Mouse (Mus musculus): Measurements from ENCODE around the gene Pitpnm2. TPM values are rescaled to one million over a fixed set of nuclear protein-coding genes. Genes with fewer than 3 reads are reported as not detected.
"Not testable (repeated sequence)": the region's sequence is repeated elsewhere in the genome, so short reads cannot be mapped to it uniquely, and the experiment has no call there.

Gene Pitpnm2
- polyA plus RNA-seq (2015; fragmentation: Nextera tagmentation; extraction: Ambion mirVana), result 6.9 and 7.3 TPM in 2 replicates

- Histone ChIP-seq H3K27ac (ENCODE audit: low read length) (peak within 1 kb of the TSS; percentile 94), H3K36me3 (ENCODE audit: control insufficient read depth, insufficient read depth) (peaks cover 13% of the 10 kb centered on the region), H3K9me3 (replicated peaks; ENCODE audit: control insufficient read depth, low read length) (no peaks in the 10 kb centered on the region), H3K9ac (ENCODE audit: low read length) (peak within 1 kb of the TSS; percentile 96), H3K4me2 (ENCODE audit: low read depth, low read length) (peak within 1 kb of the TSS; percentile 70), H3K27me3 (ENCODE audit: control insufficient read depth, insufficient read depth, low read length) (no peaks in the 10 kb centered on the region), H3K4me3 (ENCODE audit: low read length) (peak within 1 kb of the TSS; percentile 78), H3K4me1 (ENCODE audit: control insufficient read depth, insufficient read depth, low read length) (peaks cover 23% of the 10 kb centered on the region)
- WGBS, result 1% methylated on average over 89 of the region's 90 CpGs
- peak; percentile 76 for ATAC-seq (replicated peaks; ENCODE audit: extremely low read depth, insufficient read depth, low FRiP score)
These were observed at the start of gene Pitpnm2 for GRCm38 (mm10) chr5:124249614-124250591. TSS of gene Pitpnm2 (minus strand) at chr5:124249760.

DNA sequence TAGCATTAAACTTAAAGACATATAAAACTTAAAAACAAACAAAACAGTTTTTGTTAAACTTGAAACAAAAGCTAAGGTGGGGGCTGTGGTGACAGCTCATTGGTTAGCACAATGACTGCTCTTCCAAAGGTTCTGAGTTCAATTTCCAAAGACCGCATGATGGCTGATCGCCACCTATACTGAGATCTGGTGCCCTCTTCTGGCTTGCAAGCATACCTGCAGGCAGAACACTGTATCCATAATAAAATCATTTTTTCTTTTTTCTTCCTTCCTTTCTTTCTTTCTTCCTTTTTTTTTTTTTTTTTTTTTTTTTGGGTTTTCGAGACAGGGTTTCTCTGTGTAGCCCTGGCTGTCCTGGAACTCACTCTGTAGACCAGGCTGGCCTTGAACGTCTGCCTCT lies 49.7 kb upstream of the Pitpnm2 start:
- H3K27ac ChIP-seq (ENCODE audit: low read length); H3K27me3 ChIP-seq (ENCODE audit: control insufficient read depth, insufficient read depth, low read length); H3K4me3 ChIP-seq (ENCODE audit: low read length); H3K9ac ChIP-seq (ENCODE audit: low read length); ATAC-seq (replicated peaks; ENCODE audit: extremely low read depth, insufficient read depth, low FRiP score); H3K9me3 ChIP-seq (replicated peaks; ENCODE audit: control insufficient read depth, low read length); H3K4me1 ChIP-seq (ENCODE audit: control insufficient read depth, insufficient read depth, low read length); H3K4me2 ChIP-seq (ENCODE audit: low read depth, low read length): not testable (repeated sequence)
- peaks cover 17% of the 10 kb centered on the region for H3K36me3 ChIP-seq (ENCODE audit: control insufficient read depth, insufficient read depth)
- 63% methylated on average over 3 of the region's 4 CpGs for WGBS

DNA sequence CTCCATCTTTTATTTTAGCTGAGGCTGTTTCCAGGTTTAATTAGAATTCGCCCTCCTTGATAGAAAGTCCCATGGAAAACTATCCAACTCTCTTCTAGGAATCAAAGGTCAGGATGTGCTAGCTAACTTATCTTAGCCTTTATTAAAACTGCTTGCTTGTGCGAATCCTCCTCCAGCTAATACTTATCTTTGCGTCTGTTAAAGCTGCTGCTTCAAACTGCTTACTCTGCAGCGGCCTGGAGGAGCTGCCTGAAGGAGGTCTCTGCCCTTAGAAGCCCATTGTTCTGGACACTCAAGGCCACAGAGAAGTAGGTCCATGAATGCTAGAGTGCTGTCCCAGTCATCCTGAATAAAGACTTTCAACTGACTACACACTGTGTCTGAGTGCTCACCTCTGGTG lies 46.9 kb upstream of the Pitpnm2 start:
- WGBS, result 91% methylated on average over 4 of the region's 4 CpGs
- peaks cover 25% of the 10 kb centered on the region for H3K36me3 ChIP-seq (ENCODE audit: control insufficient read depth, insufficient read depth)
- peaks cover 3% of the 10 kb centered on the region; the same call in 1 of the 2 replicates for H3K4me1 ChIP-seq (ENCODE audit: control insufficient read depth, insufficient read depth, low read length)

GRCm38 (mm10) chr5:124293967-124294366 lies 44.4 kb upstream of the Pitpnm2 start:
- H3K4me3 ChIP-seq (ENCODE audit: low read length), result no peak overlapping the region
- peaks cover 39% of the 10 kb centered on the region for H3K36me3 ChIP-seq (ENCODE audit: control insufficient read depth, insufficient read depth)
- no peak for ATAC-seq (replicated peaks; ENCODE audit: extremely low read depth, insufficient read depth, low FRiP score)
- no peaks in the 10 kb centered on the region for H3K27me3 ChIP-seq (ENCODE audit: control insufficient read depth, insufficient read depth, low read length)
- H3K9me3 ChIP-seq (replicated peaks; ENCODE audit: control insufficient read depth, low read length), result no peaks in the 10 kb centered on the region
- peak overlapping the region; percentile 25; the same call in 1 of the 2 replicates for H3K27ac ChIP-seq (ENCODE audit: low read length)
- no peak overlapping the region for H3K4me2 ChIP-seq (ENCODE audit: low read depth, low read length)
- 82% methylated on average over 5 of the region's 5 CpGs for WGBS
- H3K9ac ChIP-seq (ENCODE audit: low read length), result no peak overlapping the region
- H3K4me1 ChIP-seq (ENCODE audit: control insufficient read depth, insufficient read depth, low read length), result no peaks in the 10 kb centered on the region

More for the DNA sequence above, 46.9 kb upstream of the Pitpnm2 start:
- no peak overlapping the region for H3K4me2 ChIP-seq (ENCODE audit: low read depth, low read length)
- no peaks in the 10 kb centered on the region for H3K9me3 ChIP-seq (replicated peaks; ENCODE audit: control insufficient read depth, low read length)
- H3K27ac ChIP-seq (ENCODE audit: low read length), result no peak overlapping the region
- ATAC-seq (replicated peaks; ENCODE audit: extremely low read depth, insufficient read depth, low FRiP score), result no peak
- H3K9ac ChIP-seq (ENCODE audit: low read length), result no peak overlapping the region
- H3K4me3 ChIP-seq (ENCODE audit: low read length), result no peak overlapping the region
- no peaks in the 10 kb centered on the region for H3K27me3 ChIP-seq (ENCODE audit: control insufficient read depth, insufficient read depth, low read length)

- Histone ChIP-seq H3K27ac (ENCODE audit: low read length) (no peak overlapping the region), H3K27me3 (ENCODE audit: control insufficient read depth, insufficient read depth, low read length) (no peaks in the 10 kb centered on the region), H3K36me3 (ENCODE audit: control insufficient read depth, insufficient read depth) (peaks cover 47% of the 10 kb centered on the region), H3K4me1 (ENCODE audit: control insufficient read depth, insufficient read depth, low read length) (no peaks in the 10 kb centered on the region), H3K4me3 (ENCODE audit: low read length) (no peak overlapping the region), H3K9ac (ENCODE audit: low read length) (no peak overlapping the region), H3K9me3 (replicated peaks; ENCODE audit: control insufficient read depth, low read length) (peaks cover 6% of the 10 kb centered on the region), H3K4me2 (ENCODE audit: low read depth, low read length) (no peak overlapping the region)
- WGBS, result 75% methylated on average over 4 of the region's 4 CpGs
- ATAC-seq (replicated peaks; ENCODE audit: extremely low read depth, insufficient read depth, low FRiP score), result no peak
These were observed 40.7 kb upstream of the Pitpnm2 start for GRCm38 (mm10) chr5:124290216-124290615.

GRCm38 (mm10) chr5:124287616-124288247 lies 38.2 kb upstream of the Pitpnm2 start:
- Histone ChIP-seq H3K9me3 (replicated peaks; ENCODE audit: control insufficient read depth, low read length) (peaks cover 6% of the 10 kb centered on the region), H3K4me2 (ENCODE audit: low read depth, low read length) (no peak overlapping the region), H3K4me3 (ENCODE audit: low read length) (no peak overlapping the region), H3K36me3 (ENCODE audit: control insufficient read depth, insufficient read depth) (peaks cover 50% of the 10 kb centered on the region), H3K9ac (ENCODE audit: low read length) (no peak overlapping the region), H3K27ac (ENCODE audit: low read length) (no peak overlapping the region), H3K27me3 (ENCODE audit: control insufficient read depth, insufficient read depth, low read length) (no peaks in the 10 kb centered on the region), H3K4me1 (ENCODE audit: control insufficient read depth, insufficient read depth, low read length) (no peaks in the 10 kb centered on the region)
- no peak for ATAC-seq (replicated peaks; ENCODE audit: extremely low read depth, insufficient read depth, low FRiP score)
- WGBS, result 95% methylated on average over 6 of the region's 6 CpGs

DNA sequence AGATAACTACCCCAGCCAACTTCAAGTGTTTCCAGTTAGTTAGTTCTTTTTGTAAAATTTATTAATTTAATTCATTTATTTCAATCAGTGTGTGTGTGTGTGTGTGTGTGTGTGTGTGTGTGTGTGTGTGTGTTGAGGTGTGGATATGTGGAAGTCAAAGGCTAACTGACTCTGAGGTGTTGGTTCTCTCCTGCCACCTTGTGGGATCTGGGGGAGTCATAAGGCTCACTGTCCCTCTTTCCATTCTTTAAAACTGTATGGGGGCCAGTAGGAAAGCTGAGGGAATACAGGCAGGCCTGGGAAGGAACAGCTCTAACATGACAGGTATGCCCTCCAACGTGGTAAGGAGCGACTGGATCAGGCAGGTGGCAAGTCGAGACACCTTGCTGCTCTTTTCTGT lies 34.8 kb upstream of the Pitpnm2 start:
- 61% methylated on average over 3 of the region's 3 CpGs for WGBS
- Histone ChIP-seq H3K4me3 (ENCODE audit: low read length) (no peak overlapping the region), H3K4me2 (ENCODE audit: low read depth, low read length) (no peak overlapping the region), H3K4me1 (ENCODE audit: control insufficient read depth, insufficient read depth, low read length) (no peaks in the 10 kb centered on the region), H3K9ac (ENCODE audit: low read length) (no peak overlapping the region), H3K36me3 (ENCODE audit: control insufficient read depth, insufficient read depth) (peaks cover 34% of the 10 kb centered on the region), H3K9me3 (replicated peaks; ENCODE audit: control insufficient read depth, low read length) (peaks cover 6% of the 10 kb centered on the region), H3K27me3 (ENCODE audit: control insufficient read depth, insufficient read depth, low read length) (no peaks in the 10 kb centered on the region), H3K27ac (ENCODE audit: low read length) (no peak overlapping the region)
- ATAC-seq (replicated peaks; ENCODE audit: extremely low read depth, insufficient read depth, low FRiP score), result no peak

DNA sequence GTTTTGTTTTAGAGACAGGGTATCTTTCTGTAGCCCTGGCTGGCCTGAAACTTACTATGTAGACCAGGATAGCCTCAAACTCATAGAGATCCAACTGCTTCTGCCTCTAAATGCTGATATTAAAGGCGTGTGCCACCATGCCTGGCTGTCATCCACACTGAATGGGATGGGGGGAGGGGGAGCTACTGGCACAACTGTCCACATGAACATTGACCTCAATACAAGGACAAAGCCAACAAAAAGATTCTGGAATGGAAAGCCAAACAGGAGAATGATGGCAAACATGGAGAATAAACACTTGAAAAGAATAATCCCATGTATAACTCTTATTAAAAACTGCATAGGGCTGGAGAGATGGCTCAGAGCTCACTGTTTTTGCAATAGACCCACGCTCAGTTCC lies 33.3 kb upstream of the Pitpnm2 start:
- no peak overlapping the region for H3K27ac ChIP-seq (ENCODE audit: low read length)
- H3K9me3 ChIP-seq (replicated peaks; ENCODE audit: control insufficient read depth, low read length), result peaks cover 2% of the 10 kb centered on the region
- no peak for ATAC-seq (replicated peaks; ENCODE audit: extremely low read depth, insufficient read depth, low FRiP score)
- H3K4me3 ChIP-seq (ENCODE audit: low read length), result no peak overlapping the region
- H3K4me1 ChIP-seq (ENCODE audit: control insufficient read depth, insufficient read depth, low read length), result no peaks in the 10 kb centered on the region
- WGBS, result 76% methylated on average over 2 of the region's 2 CpGs
- no peak overlapping the region for H3K9ac ChIP-seq (ENCODE audit: low read length)
- H3K27me3 ChIP-seq (ENCODE audit: control insufficient read depth, insufficient read depth, low read length), result no peaks in the 10 kb centered on the region
- H3K4me2 ChIP-seq (ENCODE audit: low read depth, low read length), result no peak overlapping the region
- H3K36me3 ChIP-seq (ENCODE audit: control insufficient read depth, insufficient read depth), result peaks cover 34% of the 10 kb centered on the region

GRCm38 (mm10) chr5:124270226-124270625 lies 20.7 kb upstream of the Pitpnm2 start:
- no peak overlapping the region for H3K4me3 ChIP-seq (ENCODE audit: low read length)
- no peak overlapping the region for H3K4me2 ChIP-seq (ENCODE audit: low read depth, low read length)
- no peak overlapping the region for H3K9ac ChIP-seq (ENCODE audit: low read length)
- WGBS, result 91% methylated on average over 5 of the region's 5 CpGs
- H3K27me3 ChIP-seq (ENCODE audit: control insufficient read depth, insufficient read depth, low read length), result no peaks in the 10 kb centered on the region
- no peaks in the 10 kb centered on the region for H3K9me3 ChIP-seq (replicated peaks; ENCODE audit: control insufficient read depth, low read length)
- no peak overlapping the region for H3K27ac ChIP-seq (ENCODE audit: low read length)
- H3K36me3 ChIP-seq (ENCODE audit: control insufficient read depth, insufficient read depth), result peaks cover 11% of the 10 kb centered on the region; the same call in 1 of the 2 replicates
- H3K4me1 ChIP-seq (ENCODE audit: control insufficient read depth, insufficient read depth, low read length), result peaks cover 5% of the 10 kb centered on the region
- no peak for ATAC-seq (replicated peaks; ENCODE audit: extremely low read depth, insufficient read depth, low FRiP score)

All from heart, embryonic 16.5 days (tissue).